ENCODE assay signal across 1 mouse cellular context in the genomic region with DNA sequence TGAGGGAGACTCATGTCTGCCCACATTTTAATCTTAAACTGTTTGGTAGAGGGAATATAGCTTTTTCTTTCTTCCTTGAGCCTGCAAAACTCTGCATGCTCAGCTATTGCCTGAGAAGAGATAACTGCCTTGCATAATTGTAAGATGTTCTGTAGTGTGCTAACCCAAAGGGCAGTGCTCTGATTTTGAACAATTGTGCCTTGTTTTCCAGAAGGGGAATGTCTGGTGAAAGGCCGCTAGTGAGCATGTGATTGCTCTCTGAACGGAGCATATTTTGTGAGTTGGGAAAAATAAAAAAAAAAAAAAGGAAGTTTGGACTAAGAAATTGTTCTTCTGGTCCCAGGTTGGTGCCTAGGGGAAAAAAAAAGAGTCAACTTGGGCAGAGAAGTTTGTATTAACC.
TF ChIP-seq lines count a peak whose summit lies in the region.

No protein-coding gene starts in this region.

TF ChIP-seq in MEL, 35 proteins besides CTCF, POLR2A, EP300 and RAD21 (continued from another document):
- TF ChIP-seq NELFE (IDR thresholded peaks at IDR 0.05; ENCODE audit: low read depth, low read length): no peak
